Mouse (Mus musculus): ENCODE results near the gene Mark3. TPM values are rescaled to one million over a fixed set of nuclear protein-coding genes. Genes with fewer than 3 reads are reported as not detected.
A peak's percentile ranks its signal among the peaks of the same experiment; 100 is the strongest.

Gene Mark3
- total and polyA plus RNA-seq, 3 experiments, result 34.3 to 51.2 (median 40.2) TPM

DNA sequence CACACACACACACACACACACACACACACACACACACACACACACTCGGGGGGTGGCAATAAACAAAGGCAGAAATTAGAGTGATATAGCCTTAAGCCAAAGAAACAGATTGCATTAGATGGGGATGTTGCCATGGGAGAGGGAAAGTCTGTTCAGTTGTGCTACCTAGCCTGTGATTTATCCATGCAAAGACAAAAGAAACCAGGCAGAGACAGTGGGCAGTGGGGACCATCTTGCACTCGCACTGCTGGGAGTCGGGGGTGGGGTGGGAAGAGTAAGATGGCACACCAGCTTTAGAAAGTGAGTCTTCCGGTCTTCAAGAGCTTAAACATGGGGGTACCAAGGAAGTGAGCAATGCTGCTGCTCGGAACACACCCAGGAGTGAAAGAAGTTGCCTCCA lies 14.0 kb upstream of the Mark3 start:
- dilution Hi-C loops (cut with MboI; ENCODE audit: extremely low pct_ligation_motif_present, extremely low pct_unique_long_range_greater_than_20kb, low sequenced_read_pairs), result no loop called here
- H3K27ac ChIP-seq (ENCODE audit: insufficient read depth, low read depth), result no peak overlapping the region
- peak overlapping the region; percentile 90 for H3K4me2 ChIP-seq (ENCODE audit: insufficient read depth, low read depth, poor library complexity, severe bottlenecking)
- no peak for DNase-seq (ENCODE audit: extremely low read depth)
- no peaks in the 10 kb centered on the region for H3K79me2 ChIP-seq (replicated peaks; ENCODE audit: control insufficient read depth, extremely low read depth, insufficient read depth, poor library complexity, severe bottlenecking)
- peak overlapping the region in 1 of 3 experiments; percentile 72 for H3K4me3 ChIP-seq (replicated peaks in 1 of 3; ENCODE audit: low read depth in 2 of 3, low read length in 2 of 3, poor library complexity in 1 of 3)
- TF ChIP-seq MYC (IDR thresholded peaks at IDR 0.05; ENCODE audit: low read depth, low read length), result no peak
- no peak for TF ChIP-seq SIN3A (IDR thresholded peaks at IDR 0.05; ENCODE audit: low read length)
- no peak for TF ChIP-seq EP300 (IDR thresholded peaks at IDR 0.05; ENCODE audit: low read length)
- TF ChIP-seq RCOR1 (conservative IDR thresholded peaks at IDR 0.05; ENCODE audit: low read depth, low read length), result no peak
- no peak for TF ChIP-seq ZKSCAN1 (IDR thresholded peaks at IDR 0.05; ENCODE audit: borderline replicate concordance, low read depth, low read length)
- no peak for TF ChIP-seq NRF1 (IDR thresholded peaks at IDR 0.05; ENCODE audit: low read depth, low read length)
- TF ChIP-seq IRF4 (IDR thresholded peaks at IDR 0.05; ENCODE audit: low read depth, low read length), result no peak
- no peak for TF ChIP-seq MAZ (IDR thresholded peaks at IDR 0.05; ENCODE audit: low read depth, low read length)
- TF ChIP-seq JUN (IDR thresholded peaks at IDR 0.05; ENCODE audit: insufficient read depth, low read depth, low read length), result no peak
- TF ChIP-seq PAX5 (IDR thresholded peaks at IDR 0.05; ENCODE audit: low read length), result no peak
- TF ChIP-seq TCF12 (IDR thresholded peaks at IDR 0.05; ENCODE audit: low read depth, low read length), result no peak
- no peak for TF ChIP-seq HCFC1 (IDR thresholded peaks at IDR 0.05; ENCODE audit: low read depth, low read length)
- no peak for TF ChIP-seq ELF1 (IDR thresholded peaks at IDR 0.05; ENCODE audit: low read depth, low read length)
- no peak for TF ChIP-seq ETS1 (conservative IDR thresholded peaks at IDR 0.05; ENCODE audit: low read depth, low read length)
- TF ChIP-seq GABPA (IDR thresholded peaks at IDR 0.05; ENCODE audit: insufficient replicate concordance, low read depth, low read length), result no peak
- TF ChIP-seq ZNF384 (IDR thresholded peaks at IDR 0.05; ENCODE audit: low read depth, low read length), result no peak
- TF ChIP-seq CTCF (conservative IDR thresholded peaks at IDR 0.05 in 1 of 2, IDR thresholded peaks at IDR 0.05 in 1 of 2; ENCODE audit: low read depth in 2 of 2, low read length in 2 of 2), result no peak
- no peaks in the 10 kb centered on the region for H3K27me3 ChIP-seq (replicated peaks)
- in situ Hi-C loops (cut with MboI; ENCODE audit: low pct_ligation_motif_present, low pct_unique_long_range_greater_than_20kb, low sequenced_read_pairs), result no loop called here
- peaks cover 10 to 23% of the 10 kb centered on the region in 2 experiments for H3K4me1 ChIP-seq (ENCODE audit: control insufficient read depth in 1 of 2, insufficient read depth in 2 of 2)
- H3K9ac ChIP-seq (ENCODE audit: insufficient read depth, low read depth), result no peak overlapping the region; the same call in 1 of the 2 replicates
- no peaks in the 10 kb centered on the region for H3K9me3 ChIP-seq (replicated peaks; ENCODE audit: low read length)
- no peaks in the 10 kb centered on the region for H3K36me3 ChIP-seq (replicated peaks in 1 of 2; ENCODE audit: control insufficient read depth in 1 of 2, insufficient read depth in 1 of 2, low read length in 1 of 2)

DNA sequence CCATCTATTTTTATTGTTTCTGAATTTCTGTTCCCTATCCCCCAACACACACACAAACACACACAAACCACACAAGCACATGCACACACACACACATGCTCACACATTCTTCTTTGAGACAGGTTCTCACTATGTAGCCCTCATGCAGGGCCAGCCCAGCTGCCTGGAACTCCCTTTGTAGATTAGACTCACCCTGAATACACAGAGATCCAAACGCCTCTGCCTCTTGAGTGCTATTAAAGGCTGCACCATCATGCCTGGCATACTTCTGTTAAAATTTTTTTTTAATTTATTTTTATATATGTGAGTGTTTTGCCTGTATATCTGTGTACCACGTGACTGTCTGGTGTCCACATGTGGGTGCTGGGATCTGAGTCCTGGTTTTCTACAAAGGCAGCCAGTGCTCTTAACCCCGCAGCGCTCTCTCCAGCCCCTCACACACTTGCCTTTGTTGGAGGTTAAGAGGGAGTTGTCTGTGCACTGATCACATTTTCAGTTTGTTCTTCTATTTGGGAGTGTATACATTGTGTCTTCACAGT lies 12.0 kb upstream of the Mark3 start:
- no peak overlapping the region for H3K9ac ChIP-seq (ENCODE audit: insufficient read depth, low read depth)
- TF ChIP-seq CHD2 (IDR thresholded peaks at IDR 0.05; ENCODE audit: low read length) (no peak), TBP (conservative IDR thresholded peaks at IDR 0.05; ENCODE audit: low read depth, low read length) (no peak), RAD21 (IDR thresholded peaks at IDR 0.05; ENCODE audit: low read depth, low read length) (no peak), ZMIZ1 (IDR thresholded peaks at IDR 0.05; ENCODE audit: low read depth, low read length) (no peak), USF1 (IDR thresholded peaks at IDR 0.05; ENCODE audit: low read depth, low read length) (no peak; the same call in 1 of the 2 replicates), NRF1 (IDR thresholded peaks at IDR 0.05; ENCODE audit: low read depth, low read length) (no peak), UBTF (IDR thresholded peaks at IDR 0.05; ENCODE audit: low read depth, low read length) (no peak), E2F4 (IDR thresholded peaks at IDR 0.05; ENCODE audit: insufficient replicate concordance, low read depth, low read length) (no peak), ZNF384 (IDR thresholded peaks at IDR 0.05; ENCODE audit: low read depth, low read length) (no peak), KAT2A (IDR thresholded peaks at IDR 0.05; ENCODE audit: insufficient replicate concordance, low read length) (no peak), EP300 (IDR thresholded peaks at IDR 0.05; ENCODE audit: low read length) (no peak), JUN (IDR thresholded peaks at IDR 0.05; ENCODE audit: insufficient read depth, low read depth, low read length) (no peak), MYC (IDR thresholded peaks at IDR 0.05; ENCODE audit: low read depth, low read length) (no peak), CTCF (conservative IDR thresholded peaks at IDR 0.05 in 1 of 2, IDR thresholded peaks at IDR 0.05 in 1 of 2; ENCODE audit: low read depth in 2 of 2, low read length in 2 of 2) (no peak), RCOR1 (conservative IDR thresholded peaks at IDR 0.05; ENCODE audit: low read depth, low read length) (no peak), BHLHE40 (IDR thresholded peaks at IDR 0.05; ENCODE audit: low read depth, low read length) (no peak), MXI1 (IDR thresholded peaks at IDR 0.05; ENCODE audit: low read depth, low read length) (no peak), SIN3A (IDR thresholded peaks at IDR 0.05; ENCODE audit: low read length) (no peak), POLR2AphosphoS2 (IDR thresholded peaks at IDR 0.05; ENCODE audit: low read depth, low read length) (no peak)
- H3K4me2 ChIP-seq (ENCODE audit: insufficient read depth, low read depth, poor library complexity, severe bottlenecking), result no peak overlapping the region
- H3K9me3 ChIP-seq (replicated peaks; ENCODE audit: low read length), result no peaks in the 10 kb centered on the region
- no peak for DNase-seq (ENCODE audit: extremely low read depth)
- H3K27ac ChIP-seq (ENCODE audit: insufficient read depth, low read depth), result no peak overlapping the region
- in situ Hi-C loops (cut with MboI; ENCODE audit: low pct_ligation_motif_present, low pct_unique_long_range_greater_than_20kb, low sequenced_read_pairs) (no loop called here), dilution Hi-C loops (cut with MboI; ENCODE audit: extremely low pct_ligation_motif_present, extremely low pct_unique_long_range_greater_than_20kb, low sequenced_read_pairs) (no loop called here)
- H3K36me3 ChIP-seq (replicated peaks in 1 of 2; ENCODE audit: control insufficient read depth in 1 of 2, insufficient read depth in 1 of 2, low read length in 1 of 2), result no peaks in the 10 kb centered on the region
- H3K79me2 ChIP-seq (replicated peaks; ENCODE audit: control insufficient read depth, extremely low read depth, insufficient read depth, poor library complexity, severe bottlenecking), result no peaks in the 10 kb centered on the region
- no peak overlapping the region for H3K4me3 ChIP-seq (replicated peaks in 1 of 3; ENCODE audit: low read depth in 2 of 3, low read length in 2 of 3, poor library complexity in 1 of 3)
- H3K27me3 ChIP-seq (replicated peaks), result no peaks in the 10 kb centered on the region
- H3K4me1 ChIP-seq (ENCODE audit: control insufficient read depth in 1 of 2, insufficient read depth in 2 of 2), result peaks cover 10 to 19% of the 10 kb centered on the region in 2 experiments
